Mouse (Mus musculus): ENCODE results near the gene Zbtb20. TPM values are rescaled to one million over a fixed set of nuclear protein-coding genes. Genes with fewer than 3 reads are reported as not detected.
A peak's percentile ranks its signal among the peaks of the same experiment; 100 is the strongest.

Zbtb20 gene
- 47.7 and 53.9 TPM in 2 replicates for polyA plus RNA-seq (2015; fragmentation: Nextera tagmentation; extraction: Ambion mirVana)

DNA sequence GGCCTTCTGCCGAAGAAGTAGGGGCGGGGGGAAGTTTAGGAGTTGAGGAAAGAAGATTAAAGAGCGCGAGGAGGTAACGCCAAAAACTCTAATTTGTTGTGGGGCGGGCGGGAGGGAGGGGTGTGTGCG lies at the start of gene Zbtb20:
Gene Zbtb20 (plus strand): TSS at position 30 of the 129 bp plus-strand sequence.
- H3K9me3 ChIP-seq (replicated peaks), result no peaks in the 10 kb centered on the region
- 0% methylated on average over 4 of the region's 8 CpGs for WGBS
- no peak for ATAC-seq (ENCODE audit: low FRiP score)

DNA sequence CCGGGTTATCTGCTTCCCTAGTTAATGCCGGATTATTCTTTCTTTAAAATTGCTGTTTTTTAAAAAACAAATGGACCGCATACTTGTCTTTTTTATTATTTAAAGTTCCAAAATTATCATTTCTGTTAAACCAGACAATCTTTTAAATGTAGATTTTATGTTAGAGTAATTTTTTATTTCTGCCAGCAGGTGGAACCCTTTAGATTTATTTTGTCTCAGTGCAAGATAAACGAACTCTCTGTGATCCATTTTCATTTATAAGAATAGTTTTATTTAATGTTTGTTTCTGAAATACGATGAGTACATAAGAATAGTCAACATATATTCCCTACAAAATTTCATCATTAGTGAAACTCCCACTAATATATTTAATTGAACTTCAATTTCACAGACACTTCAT lies 39.7 kb upstream of the Zbtb20 start:
- H3K27ac ChIP-seq (replicated peaks), result no peak overlapping the region
- H3K4me2 ChIP-seq, result no peak overlapping the region
- H3K36me3 ChIP-seq, result no peaks in the 10 kb centered on the region
- 75% methylated on average over 5 of the region's 5 CpGs for WGBS
- H3K9ac ChIP-seq (replicated peaks), result no peak overlapping the region
- H3K27me3 ChIP-seq (replicated peaks), result no peaks in the 10 kb centered on the region
- no peaks in the 10 kb centered on the region for H3K4me1 ChIP-seq
- no peak for ATAC-seq (ENCODE audit: low FRiP score)
- no peaks in the 10 kb centered on the region for H3K9me3 ChIP-seq (replicated peaks)
- no peak overlapping the region for H3K4me3 ChIP-seq (replicated peaks)

More for the DNA sequence above, at the start of gene Zbtb20:
- H3K9ac ChIP-seq (replicated peaks), result peak within 1 kb of the TSS; percentile 68
- peak within 1 kb of the TSS; percentile 81 for H3K4me3 ChIP-seq (replicated peaks)
- H3K27me3 ChIP-seq (replicated peaks), result no peaks in the 10 kb centered on the region
- peak within 1 kb of the TSS; percentile 68 for H3K4me2 ChIP-seq
- H3K4me1 ChIP-seq, result peaks cover 3% of the 10 kb centered on the region; the same call in 1 of the 2 replicates
- peak within 1 kb of the TSS; percentile 97 for H3K27ac ChIP-seq (replicated peaks)
- H3K36me3 ChIP-seq, result no peaks in the 10 kb centered on the region

DNA sequence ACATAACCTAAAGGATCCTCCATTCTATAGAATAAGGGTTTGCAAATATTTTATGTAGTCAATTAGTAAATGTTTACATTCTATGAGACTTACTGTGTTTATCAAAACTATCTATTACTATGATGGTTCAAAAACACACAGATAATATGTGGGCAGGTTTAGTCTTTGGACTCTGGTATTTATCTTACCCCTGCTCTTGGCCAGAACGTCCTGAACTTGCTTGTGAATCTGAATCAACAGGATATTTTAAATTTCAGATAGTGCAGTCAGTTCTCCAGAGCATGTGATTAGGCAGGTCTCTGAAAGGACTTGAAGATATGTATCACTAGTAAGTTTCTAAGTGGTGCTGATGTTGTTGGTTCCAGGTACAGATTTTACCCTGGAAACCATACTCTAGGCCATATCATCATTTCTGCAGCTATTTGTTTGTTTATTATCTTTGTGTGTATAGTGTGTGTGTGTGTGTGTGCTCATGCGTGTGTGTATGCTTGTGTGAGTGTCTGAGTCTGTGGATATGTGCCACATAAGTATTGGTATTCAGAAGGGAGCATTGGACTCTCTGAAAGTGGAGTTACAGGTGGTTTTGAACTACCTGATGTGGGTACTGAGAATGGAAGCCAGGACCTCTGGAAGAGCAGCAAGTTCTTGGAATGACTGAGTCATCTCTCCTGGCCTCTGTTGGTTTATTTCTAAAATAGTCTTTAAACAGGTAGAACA lies 39.1 kb upstream of the Zbtb20 start:
- no peak for ATAC-seq (ENCODE audit: low FRiP score)

DNA sequence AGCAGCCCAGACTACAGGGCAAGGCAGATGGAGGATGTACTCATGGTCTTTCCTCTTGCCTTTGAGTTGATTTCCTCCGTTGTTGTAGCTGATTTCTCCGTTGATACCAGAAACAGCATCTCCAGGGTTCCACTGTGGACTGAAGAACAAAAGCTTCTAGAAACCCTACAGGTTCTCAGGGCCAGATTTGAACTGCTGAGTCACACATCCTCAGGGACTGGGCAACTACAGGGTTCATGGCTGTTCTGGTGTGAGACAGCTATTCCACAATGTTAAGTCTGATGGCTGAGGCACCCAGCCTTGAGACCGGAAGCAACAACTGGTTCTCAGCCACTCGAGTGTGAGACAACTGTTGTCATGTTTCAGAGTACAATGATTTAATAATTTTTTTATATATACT lies 37.5 kb upstream of the Zbtb20 start:
- Histone ChIP-seq H3K9me3 (replicated peaks) (no peaks in the 10 kb centered on the region), H3K4me2 (no peak overlapping the region), H3K9ac (replicated peaks) (no peak overlapping the region), H3K27me3 (replicated peaks) (no peaks in the 10 kb centered on the region), H3K4me1 (no peaks in the 10 kb centered on the region), H3K4me3 (replicated peaks) (no peak overlapping the region), H3K27ac (replicated peaks) (no peak overlapping the region), H3K36me3 (no peaks in the 10 kb centered on the region)
- 91% methylated on average over 4 of the region's 4 CpGs for WGBS
- ATAC-seq (ENCODE audit: low FRiP score), result no peak

More for the DNA sequence above, 39.1 kb upstream of the Zbtb20 start:
- H3K27ac ChIP-seq (replicated peaks), result no peak overlapping the region
- H3K4me2 ChIP-seq, result no peak overlapping the region
- no peak overlapping the region for H3K4me3 ChIP-seq (replicated peaks)
- H3K36me3 ChIP-seq, result no peaks in the 10 kb centered on the region
- H3K27me3 ChIP-seq (replicated peaks), result no peaks in the 10 kb centered on the region
- no peaks in the 10 kb centered on the region for H3K9me3 ChIP-seq (replicated peaks)
- H3K9ac ChIP-seq (replicated peaks), result no peak overlapping the region
- 69% methylated on average over 2 of the region's 2 CpGs for WGBS
- H3K4me1 ChIP-seq, result no peaks in the 10 kb centered on the region

DNA sequence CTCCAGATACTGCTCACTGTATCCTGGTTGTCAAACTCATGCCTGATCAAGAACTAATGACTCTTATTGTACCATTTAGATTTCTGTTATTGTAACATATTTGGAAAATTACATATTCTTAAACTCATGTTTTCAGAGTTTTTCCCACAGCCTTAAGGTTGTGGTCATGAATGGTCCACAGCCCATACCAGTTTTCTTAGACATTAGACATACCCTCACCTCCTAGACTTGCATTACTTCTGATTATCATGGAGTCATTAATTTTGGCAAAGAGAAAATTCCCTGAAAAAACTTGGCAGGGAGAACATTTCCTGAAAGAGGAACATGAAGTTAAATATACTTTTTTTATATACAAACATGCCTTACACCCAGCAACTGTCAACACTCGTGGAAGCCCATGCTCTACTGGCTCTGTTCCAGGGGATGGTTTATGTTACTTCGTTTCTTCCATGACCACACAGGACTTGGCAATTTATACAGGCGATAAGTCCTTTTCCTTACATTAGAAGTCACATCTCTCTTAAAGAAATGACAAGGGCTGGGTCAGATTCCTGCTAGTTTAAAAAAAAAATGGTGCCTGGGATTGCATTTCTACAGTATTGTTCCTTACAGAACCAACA lies 18.0 kb upstream of the Zbtb20 start:
- Histone ChIP-seq H3K9me3 (replicated peaks) (no peaks in the 10 kb centered on the region), H3K9ac (replicated peaks) (no peak overlapping the region), H3K27me3 (replicated peaks) (no peaks in the 10 kb centered on the region), H3K4me2 (no peak overlapping the region), H3K4me1 (no peaks in the 10 kb centered on the region), H3K4me3 (replicated peaks) (no peak overlapping the region), H3K27ac (replicated peaks) (no peak overlapping the region), H3K36me3 (no peaks in the 10 kb centered on the region)
- ATAC-seq (ENCODE audit: low FRiP score), result no peak
- 81% methylated on average over 3 of the region's 3 CpGs for WGBS

DNA sequence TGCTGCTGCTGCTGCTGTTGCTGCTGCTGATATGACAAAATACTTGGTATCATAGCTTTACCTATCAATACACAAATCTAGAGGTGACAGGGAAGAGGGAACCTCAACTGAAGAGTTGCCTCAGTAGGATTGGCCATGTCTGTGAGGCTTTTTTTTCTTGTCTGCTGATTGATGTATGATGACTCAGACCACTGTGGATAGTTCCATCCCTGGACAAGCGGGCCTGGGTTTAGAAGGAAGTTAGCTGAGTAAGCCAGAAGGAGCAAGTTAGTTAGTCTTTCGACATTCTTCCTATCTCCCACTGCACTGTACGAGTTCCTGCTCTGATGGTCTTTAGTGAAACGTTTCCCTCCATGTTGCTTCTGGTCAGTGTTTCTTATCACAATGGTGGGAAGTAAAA lies 16.4 kb upstream of the Zbtb20 start:
- H3K36me3 ChIP-seq, result no peaks in the 10 kb centered on the region
- no peak overlapping the region for H3K27ac ChIP-seq (replicated peaks)
- no peak overlapping the region for H3K9ac ChIP-seq (replicated peaks)
- no peak for ATAC-seq (ENCODE audit: low FRiP score)
- no peak overlapping the region for H3K4me3 ChIP-seq (replicated peaks)
- H3K4me2 ChIP-seq, result no peak overlapping the region
- no peaks in the 10 kb centered on the region for H3K4me1 ChIP-seq
- H3K9me3 ChIP-seq (replicated peaks), result no peaks in the 10 kb centered on the region
- WGBS, result 90% methylated on average over 4 of the region's 4 CpGs
- no peaks in the 10 kb centered on the region for H3K27me3 ChIP-seq (replicated peaks)

DNA sequence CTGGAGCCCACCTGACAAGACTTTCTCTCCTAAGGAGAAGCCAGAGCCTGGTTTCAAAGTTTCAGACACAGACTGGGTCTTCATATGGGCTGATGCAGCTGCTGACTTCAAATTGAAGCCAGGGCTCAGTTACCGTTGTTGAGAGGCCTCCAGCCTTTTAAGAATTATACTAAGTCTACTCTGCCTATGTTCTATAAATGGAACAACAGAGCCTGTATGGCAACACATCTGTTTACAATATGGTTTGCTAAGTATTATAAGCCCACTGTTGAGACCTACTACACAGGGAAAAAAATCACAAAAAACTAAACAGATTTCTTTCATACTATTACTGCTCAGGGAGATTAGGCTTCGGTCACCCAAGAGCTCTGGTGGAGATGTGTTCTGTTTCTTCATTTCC lies 12.4 kb upstream of the Zbtb20 start:
- no peaks in the 10 kb centered on the region for H3K9me3 ChIP-seq (replicated peaks)
- H3K36me3 ChIP-seq, result no peaks in the 10 kb centered on the region
- H3K4me1 ChIP-seq, result no peaks in the 10 kb centered on the region
- no peaks in the 10 kb centered on the region for H3K27me3 ChIP-seq (replicated peaks)
- no peak overlapping the region for H3K4me3 ChIP-seq (replicated peaks)
- 90% methylated on average over 2 of the region's 2 CpGs for WGBS
- no peak overlapping the region for H3K9ac ChIP-seq (replicated peaks)
- no peak overlapping the region for H3K27ac ChIP-seq (replicated peaks)
- H3K4me2 ChIP-seq, result no peak overlapping the region
- no peak for ATAC-seq (ENCODE audit: low FRiP score)

DNA sequence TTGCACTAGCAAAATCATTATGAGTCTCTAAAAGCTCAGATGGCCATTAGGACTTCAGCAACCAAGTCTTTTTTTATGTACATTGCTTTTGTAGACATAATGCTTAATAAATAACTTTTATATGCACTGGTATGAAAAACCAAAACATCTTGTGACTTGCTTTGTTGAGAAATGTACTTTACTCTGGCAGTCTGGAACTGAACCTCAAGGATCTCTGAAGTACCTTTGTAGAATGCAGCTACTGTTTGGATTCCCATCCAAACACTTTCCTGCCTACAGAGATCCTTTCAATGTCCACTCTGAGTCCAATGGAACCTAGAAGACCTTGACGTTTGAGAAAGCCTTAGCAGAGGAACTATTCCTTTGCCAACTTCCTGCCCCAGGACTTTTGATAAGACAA lies 9.6 kb upstream of the Zbtb20 start:
- Histone ChIP-seq H3K27ac (replicated peaks) (no peak overlapping the region), H3K27me3 (replicated peaks) (no peaks in the 10 kb centered on the region), H3K36me3 (no peaks in the 10 kb centered on the region), H3K9ac (replicated peaks) (no peak overlapping the region), H3K4me3 (replicated peaks) (no peak overlapping the region), H3K4me1 (no peaks in the 10 kb centered on the region), H3K9me3 (replicated peaks) (no peaks in the 10 kb centered on the region), H3K4me2 (no peak overlapping the region)
- WGBS, result 80% methylated on average over 1 of the region's 1 CpGs
- no peak for ATAC-seq (ENCODE audit: low FRiP score)

DNA sequence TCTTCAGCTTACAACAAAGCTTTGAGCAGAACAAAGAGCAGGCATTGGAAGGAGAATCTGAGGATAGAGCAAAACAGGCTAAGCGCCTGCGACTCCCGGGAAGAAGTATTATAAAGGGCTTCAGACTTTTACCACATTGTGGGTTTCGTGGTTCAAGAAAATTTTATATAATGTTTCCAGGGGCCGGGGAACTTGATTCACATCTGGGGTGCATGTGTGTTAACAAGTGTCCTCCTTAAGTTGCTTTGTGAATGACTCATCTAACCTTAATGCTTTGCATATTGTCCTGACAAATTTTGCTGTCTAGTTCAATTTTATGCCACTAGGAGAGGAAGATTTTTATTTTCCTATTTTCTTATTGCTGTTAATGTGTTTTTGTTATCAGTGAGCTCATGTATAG lies 3.6 kb upstream of the Zbtb20 start:
- WGBS, result 89% methylated on average over 5 of the region's 5 CpGs
- no peak overlapping the region for H3K9ac ChIP-seq (replicated peaks)
- H3K27me3 ChIP-seq (replicated peaks), result no peaks in the 10 kb centered on the region
- H3K4me2 ChIP-seq, result no peak overlapping the region
- no peaks in the 10 kb centered on the region for H3K36me3 ChIP-seq
- no peak for ATAC-seq (ENCODE audit: low FRiP score)
- no peak overlapping the region for H3K4me3 ChIP-seq (replicated peaks)
- H3K9me3 ChIP-seq (replicated peaks), result no peaks in the 10 kb centered on the region
- peaks cover 3% of the 10 kb centered on the region; the same call in 1 of the 2 replicates for H3K4me1 ChIP-seq
- H3K27ac ChIP-seq (replicated peaks), result no peak overlapping the region

DNA sequence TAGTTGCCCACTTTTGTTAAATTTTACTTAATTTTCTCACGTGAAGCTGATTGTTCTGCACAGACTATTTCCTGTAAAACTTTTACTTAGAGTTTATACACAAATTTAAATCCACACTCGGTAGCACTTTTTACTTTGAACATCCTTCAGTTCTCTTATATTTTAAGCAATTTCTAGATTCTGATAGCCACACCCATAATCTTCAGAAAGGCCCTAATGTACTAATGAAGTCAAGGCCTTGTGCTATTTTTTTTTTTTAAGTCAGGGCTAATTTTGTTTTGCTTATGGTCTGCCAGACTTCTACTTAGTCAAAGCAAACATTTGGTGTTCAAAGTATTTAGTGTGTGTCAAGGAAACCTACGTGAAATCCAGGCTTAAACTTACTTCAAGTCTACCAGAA lies 1.7 kb upstream of the Zbtb20 start:
- no peak overlapping the region for H3K9ac ChIP-seq (replicated peaks)
- peaks cover 3% of the 10 kb centered on the region; the same call in 1 of the 2 replicates for H3K4me1 ChIP-seq
- no peaks in the 10 kb centered on the region for H3K27me3 ChIP-seq (replicated peaks)
- 62% methylated on average over 3 of the region's 3 CpGs for WGBS
- no peaks in the 10 kb centered on the region for H3K9me3 ChIP-seq (replicated peaks)
- no peak overlapping the region for H3K4me2 ChIP-seq
- H3K27ac ChIP-seq (replicated peaks), result no peak overlapping the region; the same call in 1 of the 2 replicates
- H3K36me3 ChIP-seq, result no peaks in the 10 kb centered on the region
- no peak for ATAC-seq (ENCODE audit: low FRiP score)
- H3K4me3 ChIP-seq (replicated peaks), result no peak overlapping the region

DNA sequence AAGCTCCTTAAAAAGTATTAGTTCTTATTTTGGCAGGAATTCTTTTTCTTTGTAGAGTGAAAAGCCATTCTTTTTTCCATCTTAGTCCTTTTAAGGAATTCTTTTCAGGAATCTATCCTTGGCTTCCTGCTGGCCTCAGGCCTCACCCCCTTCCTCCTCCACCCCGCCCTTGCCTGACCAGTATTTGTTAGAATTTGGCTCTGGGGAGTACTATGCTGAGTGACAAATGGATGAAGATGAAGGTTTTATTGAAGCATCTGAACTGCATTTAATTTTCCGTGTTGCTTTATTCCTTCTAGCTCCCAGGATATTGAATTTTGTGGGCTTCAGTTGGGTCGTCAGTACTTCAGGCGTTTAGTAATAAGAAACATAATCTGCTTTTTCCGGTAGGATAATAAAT lies 1.2 kb upstream of the Zbtb20 start:
- WGBS, result 3% methylated on average over 5 of the region's 5 CpGs

More for the DNA sequence above, 1.2 kb upstream of the Zbtb20 start:
- ATAC-seq (ENCODE audit: low FRiP score), result no peak
- Histone ChIP-seq H3K36me3 (no peaks in the 10 kb centered on the region), H3K9ac (replicated peaks) (peak overlapping the region; percentile 64), H3K27me3 (replicated peaks) (no peaks in the 10 kb centered on the region), H3K4me1 (peaks cover 3% of the 10 kb centered on the region; the same call in 1 of the 2 replicates), H3K27ac (replicated peaks) (peak overlapping the region; percentile 97), H3K9me3 (replicated peaks) (no peaks in the 10 kb centered on the region), H3K4me3 (replicated peaks) (peak overlapping the region; percentile 54), H3K4me2 (peak overlapping the region; percentile 56)

All from neural tube, embryonic 15.5 days (tissue).